13 mouse cellular contexts compared by ENCODE assay signal in the genomic region with DNA sequence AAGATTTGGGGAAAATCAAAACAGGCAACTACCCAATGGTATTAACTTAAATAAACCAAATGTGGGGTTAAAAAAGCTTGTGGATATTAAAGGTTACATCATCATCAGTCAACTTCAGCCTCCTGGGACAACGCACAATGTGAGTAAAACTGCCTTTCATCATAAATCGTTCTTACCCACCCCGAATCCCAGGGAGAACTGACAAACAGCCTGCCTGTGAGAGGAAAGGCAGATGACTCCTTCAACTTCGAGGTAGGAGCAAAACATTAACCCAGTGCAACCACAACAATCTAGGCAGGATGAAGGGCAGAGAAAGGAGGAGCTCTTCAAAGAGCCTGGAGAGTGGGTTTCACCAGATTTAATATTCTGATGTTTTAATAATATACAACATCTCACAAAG.
"Had no signal": no experiment of that assay in that cellular context is flagged by ENCODE, and none has a peak within 500 bp of the region (broad histone marks: within the 10 kb centered on the region; RNA-seq: fewer than 3 reads in every experiment).

No protein-coding gene starts in this region.

- H3K36me3 ChIP-seq: limb, embryonic 12.5 days; lung, embryonic 15.5 days; midbrain, embryonic 15.5 days; neural tube, embryonic 12.5 days had no signal

- H3K9me3 ChIP-seq: limb, embryonic 12.5 days; lung, embryonic 15.5 days; megakaryocyte, embryonic 14.5 days; midbrain, embryonic 15.5 days; neural tube, embryonic 12.5 days had no signal

- H3K4me1 ChIP-seq: midbrain, embryonic 15.5 days; neural tube, embryonic 12.5 days had no signal

- H3K9ac ChIP-seq: limb, embryonic 12.5 days; lung, embryonic 15.5 days; midbrain, embryonic 15.5 days; neural tube, embryonic 12.5 days had no signal

- DNase-seq: liver; lung, postnatal 14 days; thymus, postnatal 4 days had no signal

- ATAC-seq: midbrain, embryonic 15.5 days had no signal

- H3K27ac ChIP-seq: kidney, postnatal 0 days; layer of hippocampus, adult 2 months; limb, embryonic 12.5 days; lung, embryonic 15.5 days; macrophage; midbrain, embryonic 15.5 days; neural tube, embryonic 12.5 days; stomach, postnatal 0 days had no signal

- H3K4me2 ChIP-seq: limb, embryonic 12.5 days; lung, embryonic 15.5 days; midbrain, embryonic 11.5 days; midbrain, embryonic 15.5 days; neural tube, embryonic 12.5 days had no signal

- H3K4me3 ChIP-seq: layer of hippocampus, adult 2 months; limb, embryonic 12.5 days; lung, embryonic 15.5 days; megakaryocyte, embryonic 14.5 days; midbrain, embryonic 15.5 days; neural tube, embryonic 12.5 days had no signal

- H3K27me3 ChIP-seq: limb, embryonic 12.5 days; lung, embryonic 15.5 days; megakaryocyte, embryonic 14.5 days; midbrain, embryonic 15.5 days; neural tube, embryonic 12.5 days had no signal
